Mouse (Mus musculus) retina, postnatal 7 days (tissue): ENCODE measurements at regions not wholly inside any gene's neighbourhood (a gene's known extent, or its start where the extent isn't known, plus 50 kb on each side); places are given as distances from the start of the nearest gene placed in this dataset.
A peak's percentile ranks its signal among the peaks of the same experiment; 100 is the strongest.
"Not testable (repeated sequence)": the region's sequence is repeated elsewhere in the genome, so short reads cannot be mapped to it uniquely, and the experiment has no call there.

Source experiments
- DNase-seq: peaks from one replicate; pipeline ENCODE4 v3.0.0-alpha.2; 2012; ENCODE audit warnings: low read depth, low spot score

DNA sequence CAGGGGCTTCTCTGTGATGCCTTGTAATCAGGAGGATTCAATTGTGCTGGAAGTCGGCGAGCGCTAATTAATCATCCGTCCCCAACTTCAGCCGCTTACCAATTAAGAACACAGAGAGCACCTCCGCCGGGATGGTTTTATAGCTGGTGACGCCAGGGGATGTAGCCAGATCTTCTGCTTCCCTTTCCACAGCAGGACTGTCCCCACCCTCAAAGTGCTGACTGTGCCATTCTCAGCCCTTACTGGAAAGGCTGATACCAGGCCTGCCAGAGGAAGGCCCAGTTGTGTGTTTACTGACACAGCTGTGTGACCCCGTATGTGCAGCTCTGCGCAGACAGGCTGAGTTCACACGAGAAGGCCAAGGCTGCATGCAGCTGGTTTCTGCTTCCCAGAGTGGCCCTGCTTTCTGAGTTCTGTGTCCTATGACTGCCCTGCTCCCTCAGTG lies 59.9 kb upstream of the Bend4 start:
- no peak for DNase-seq

DNA sequence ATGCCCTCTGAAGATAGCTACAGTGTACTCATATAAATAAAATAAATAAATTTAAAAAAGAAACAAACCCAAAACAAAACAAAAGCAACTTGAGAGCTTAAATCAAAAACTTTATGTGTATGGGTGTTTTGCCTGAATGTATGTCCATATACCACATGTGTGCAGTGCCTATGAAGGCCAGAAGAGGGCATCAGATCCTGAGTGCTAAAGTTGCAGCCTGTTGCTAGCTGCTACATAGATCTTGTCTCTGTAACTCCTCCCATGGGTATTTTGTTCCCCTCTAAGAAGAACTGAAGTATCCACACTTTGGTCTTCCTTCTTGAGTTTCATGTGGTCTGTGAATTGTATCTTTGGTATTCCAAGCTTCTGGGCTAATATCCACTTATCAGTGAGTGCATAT lies 62.6 kb upstream of the Bend4 start:
- not testable (repeated sequence) for DNase-seq

DNA sequence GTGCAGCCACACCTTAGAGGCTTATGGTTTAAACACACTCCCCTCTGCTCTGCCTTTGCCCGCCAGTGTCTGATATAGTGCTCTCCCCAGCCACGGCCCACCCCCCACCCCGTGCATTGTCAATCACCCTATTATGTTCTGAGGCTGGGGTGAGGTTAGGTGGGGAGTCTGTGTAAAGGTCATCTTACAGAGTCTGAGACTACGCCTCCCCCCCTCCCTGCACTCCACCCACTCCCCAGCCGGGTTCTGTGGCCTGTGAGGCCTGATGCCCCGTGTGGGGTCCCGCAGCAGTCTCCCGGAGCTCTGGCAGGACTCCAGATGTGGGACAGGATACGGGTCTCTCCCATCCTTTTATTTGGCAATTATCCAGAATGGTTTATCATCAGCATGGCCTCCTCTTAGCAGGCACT lies 64.8 kb upstream of the Bend4 start:
- no peak for DNase-seq

DNA sequence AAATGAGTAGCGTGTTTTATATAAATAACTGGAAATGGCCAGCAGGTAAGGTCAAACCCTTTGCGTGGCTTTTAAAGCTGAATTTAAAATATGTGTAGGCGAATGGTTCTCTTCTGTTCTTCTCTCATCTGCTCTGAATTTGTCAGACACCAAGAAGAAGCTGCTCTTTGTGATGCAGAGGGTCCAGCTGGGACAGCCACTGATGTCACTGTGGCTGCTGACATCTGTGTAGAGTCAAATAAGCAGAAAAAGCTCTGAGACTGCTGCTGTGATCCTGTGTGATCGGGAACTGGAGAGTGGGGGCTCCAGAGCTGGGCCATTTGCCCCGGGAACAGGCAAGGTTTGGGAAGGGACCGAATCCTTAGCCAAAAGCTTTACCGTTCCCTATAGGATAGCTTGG lies 68.6 kb upstream of the Bend4 start:
- DNase-seq: no peak

DNA sequence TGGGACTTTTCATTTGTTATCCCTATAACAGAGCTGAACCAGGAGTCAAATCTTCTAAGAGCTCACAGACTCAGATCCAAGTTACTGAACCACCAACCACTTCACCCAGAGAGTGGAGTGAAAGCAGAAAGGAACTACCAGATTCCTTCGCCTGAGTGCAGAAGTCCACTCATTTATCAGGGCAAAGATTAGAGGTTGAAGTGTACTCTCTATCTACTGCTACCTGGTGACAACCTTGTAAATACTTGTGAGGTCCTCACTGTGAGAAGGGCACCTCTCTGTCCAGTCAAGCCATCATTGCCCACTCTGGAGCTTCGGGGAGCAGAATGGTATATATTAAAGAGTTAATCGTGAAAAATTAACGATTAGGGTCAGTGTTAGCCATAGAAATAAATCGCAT lies 87.4 kb upstream of the Shisa3 start:
- no peak for DNase-seq

DNA sequence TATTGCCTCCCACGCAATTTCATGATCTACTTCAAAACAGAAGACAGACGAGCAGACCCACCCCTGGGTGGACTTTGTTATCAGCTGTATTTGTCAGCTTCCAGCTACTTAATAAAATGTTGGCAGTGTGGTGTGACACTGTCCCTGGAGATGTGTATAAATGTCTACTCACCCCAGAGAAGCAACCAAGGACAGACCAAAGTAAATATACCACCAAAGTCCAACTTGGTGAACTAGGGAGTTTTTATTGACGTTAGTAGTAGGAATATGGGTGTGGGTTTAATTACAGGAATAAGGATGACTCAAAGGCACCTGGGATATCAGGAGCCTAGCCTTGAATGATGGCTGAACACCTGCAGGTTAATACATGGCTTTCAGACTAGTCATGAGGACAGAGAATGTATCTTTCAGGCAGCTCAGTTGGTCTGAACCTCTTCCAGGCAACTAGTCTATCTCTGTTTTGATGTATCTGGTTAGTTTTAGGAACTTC lies 86.2 kb upstream of the Shisa3 start:
- no peak for DNase-seq

DNA sequence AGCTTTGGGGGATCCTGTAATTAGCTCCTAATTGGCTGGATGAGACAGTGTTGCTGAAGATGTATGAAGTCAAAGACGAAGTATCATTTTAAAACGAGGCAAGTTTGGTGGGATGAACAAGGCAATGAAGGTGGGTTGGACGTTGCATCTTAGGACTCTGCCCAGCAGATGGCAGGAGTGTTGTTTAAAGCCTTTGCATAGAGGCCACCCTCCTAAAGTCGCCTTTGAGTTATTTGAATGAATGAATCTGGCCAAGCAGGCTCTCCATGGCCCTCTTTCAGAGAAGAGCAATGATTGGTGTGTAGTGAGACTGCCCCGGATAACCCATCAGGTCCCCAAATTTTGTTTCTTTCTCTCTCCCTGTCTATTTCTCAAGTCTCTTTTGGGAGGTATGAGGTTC lies 77.5 kb upstream of the Shisa3 start:
- no peak for DNase-seq

DNA sequence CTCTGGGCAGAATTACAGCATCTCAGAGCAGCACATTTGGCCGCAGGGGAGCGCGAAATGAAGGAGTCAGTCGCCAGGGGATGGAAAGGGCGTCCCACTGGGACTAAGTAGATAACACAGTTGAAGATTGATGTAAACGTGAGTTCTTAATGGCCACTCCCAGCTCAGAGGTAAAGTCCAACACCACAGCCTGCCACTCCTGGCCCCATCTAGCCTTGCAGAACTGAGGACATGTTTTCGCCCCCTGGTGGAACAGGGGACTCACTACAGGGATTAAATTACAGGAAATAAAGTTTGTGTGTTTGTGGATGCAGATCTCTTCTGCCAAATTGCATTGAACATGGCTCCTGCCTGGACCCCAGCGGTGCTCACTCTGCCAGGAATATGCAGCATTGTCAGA lies 76.7 kb upstream of the Shisa3 start:
- DNase-seq: peak; percentile 41

DNA sequence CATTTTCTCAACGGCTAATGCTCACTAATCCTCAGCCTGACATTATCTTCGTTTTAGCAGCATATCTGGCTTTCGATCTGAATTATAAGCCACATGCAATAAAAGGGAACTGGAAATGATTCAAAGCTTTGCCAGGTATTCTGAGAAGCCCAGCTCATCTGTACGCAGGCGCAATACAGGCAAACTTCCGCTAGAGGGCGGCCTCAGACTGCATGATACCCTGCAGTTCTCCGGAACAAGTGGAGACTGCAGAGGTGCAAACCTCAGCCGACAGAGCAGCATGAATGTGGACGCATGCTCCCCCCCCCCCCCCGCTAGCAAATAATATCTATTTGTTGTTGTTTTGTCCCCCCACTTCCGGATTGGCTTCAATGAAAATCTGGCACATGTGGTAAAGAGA lies 75.3 kb upstream of the Shisa3 start:
- DNase-seq: peak; percentile 76

DNA sequence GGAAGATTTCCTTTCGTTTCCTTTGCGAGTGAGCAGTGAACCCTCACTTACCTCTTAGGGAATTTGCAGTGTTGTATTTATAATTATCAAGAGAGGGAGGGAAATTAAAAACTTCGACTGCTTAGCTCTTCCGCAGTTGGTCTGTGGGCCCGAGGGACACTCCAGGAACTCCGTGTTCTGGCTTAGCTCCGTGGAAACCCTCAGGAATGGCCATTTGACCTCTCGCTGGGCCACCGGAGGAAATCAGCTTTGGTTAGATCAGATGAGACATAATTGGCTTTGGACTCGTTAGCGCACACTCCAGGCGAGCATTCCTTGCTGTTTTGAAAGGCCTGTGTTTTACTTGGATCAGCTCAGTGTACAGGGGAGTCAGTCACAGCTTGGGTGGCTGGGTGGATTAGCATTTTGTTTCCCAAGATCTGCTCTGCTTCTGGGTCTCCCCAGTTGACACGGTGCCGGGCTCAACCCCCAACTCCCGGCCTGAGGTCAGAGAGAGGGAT lies 74.9 kb upstream of the Shisa3 start:
- peak; percentile 51 for DNase-seq

DNA sequence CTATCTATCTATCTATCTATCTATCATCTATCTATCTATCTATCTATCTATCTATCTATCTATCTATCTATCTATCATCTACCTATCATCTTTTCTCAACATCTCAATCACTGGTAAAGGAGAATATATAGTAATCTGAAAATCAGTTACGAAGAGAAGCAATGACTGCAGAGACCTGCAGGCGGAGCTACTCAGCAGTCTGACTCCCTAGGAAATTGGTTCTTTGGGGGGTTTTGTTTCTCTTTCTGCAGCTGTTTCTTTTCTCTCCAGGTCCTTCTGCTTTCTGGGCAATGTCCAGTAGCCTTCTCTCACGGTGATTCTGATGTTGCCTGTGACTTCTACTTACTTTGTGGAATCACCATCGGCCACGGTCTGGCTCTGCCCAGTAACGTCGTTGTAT lies 73.6 kb upstream of the Shisa3 start:
- DNase-seq: no peak

DNA sequence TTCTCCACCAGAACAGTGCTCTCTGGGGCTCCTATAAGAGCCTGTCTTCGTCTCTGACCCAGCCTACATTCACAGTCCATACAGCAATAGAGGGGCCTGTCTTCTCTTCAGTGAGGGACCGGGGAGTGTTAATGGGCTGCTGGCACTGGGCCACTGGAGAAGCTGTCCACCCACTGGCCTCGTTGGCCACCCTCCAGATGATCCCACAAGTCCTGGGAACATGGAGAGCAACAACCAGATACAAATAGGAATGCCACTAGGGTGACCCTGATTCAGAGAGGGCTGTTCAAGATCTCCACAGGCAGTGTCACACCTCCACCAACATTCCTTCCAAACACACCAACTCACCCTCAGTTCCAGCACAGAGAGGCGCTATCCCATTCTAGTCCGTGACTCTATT lies 69.7 kb upstream of the Shisa3 start:
- DNase-seq: no peak

DNA sequence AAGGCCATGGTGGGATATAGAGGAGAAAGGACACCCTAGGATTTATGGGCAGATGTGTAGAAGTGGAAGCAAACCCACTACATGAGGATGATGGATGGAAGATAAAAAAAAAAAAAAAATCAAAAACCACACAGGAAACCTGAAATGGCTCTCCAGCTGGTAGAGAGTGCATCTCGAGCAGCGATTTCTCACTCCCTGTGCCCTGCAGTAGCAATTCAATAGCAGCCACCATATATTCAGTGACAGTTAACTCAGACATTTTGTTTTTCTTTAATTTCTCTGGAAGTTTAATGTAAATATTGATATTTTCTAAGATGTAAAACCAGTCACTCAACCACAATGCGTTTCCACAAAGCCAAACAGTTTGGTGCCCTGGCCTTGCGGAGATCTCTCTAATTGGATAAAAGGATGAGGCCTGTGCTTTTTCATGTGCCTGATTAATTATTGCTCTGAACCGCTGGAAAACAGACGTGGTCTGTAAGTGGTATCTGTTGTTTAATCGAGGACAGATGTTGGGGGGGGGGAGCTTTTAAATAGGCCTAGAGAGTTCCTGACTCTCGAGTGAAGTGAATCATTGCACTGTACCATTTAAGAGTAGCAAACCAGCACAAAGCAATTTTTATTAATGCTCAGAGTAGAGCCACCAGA lies 68.0 kb upstream of the Shisa3 start:
- no peak for DNase-seq

DNA sequence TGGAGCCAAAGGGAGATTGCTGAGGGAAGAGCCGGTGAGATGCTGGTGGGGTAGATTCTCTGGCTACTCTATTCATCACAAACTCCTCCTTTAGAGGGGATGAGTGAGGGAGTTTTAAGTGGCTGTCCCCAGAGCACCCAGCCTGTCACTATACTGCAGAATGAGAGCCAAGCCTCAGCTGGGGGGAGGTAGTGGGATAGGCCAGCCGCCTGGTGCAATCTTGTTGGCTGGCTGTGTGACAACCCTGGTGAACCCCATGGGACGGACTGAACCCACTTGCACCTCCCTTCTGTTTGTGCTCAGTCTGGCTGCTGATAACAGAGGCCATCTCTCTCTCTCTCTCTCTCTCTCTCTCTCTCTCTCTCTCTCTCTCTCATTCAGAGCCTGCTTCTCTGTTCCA lies 65.8 kb upstream of the Shisa3 start:
- no peak for DNase-seq

DNA sequence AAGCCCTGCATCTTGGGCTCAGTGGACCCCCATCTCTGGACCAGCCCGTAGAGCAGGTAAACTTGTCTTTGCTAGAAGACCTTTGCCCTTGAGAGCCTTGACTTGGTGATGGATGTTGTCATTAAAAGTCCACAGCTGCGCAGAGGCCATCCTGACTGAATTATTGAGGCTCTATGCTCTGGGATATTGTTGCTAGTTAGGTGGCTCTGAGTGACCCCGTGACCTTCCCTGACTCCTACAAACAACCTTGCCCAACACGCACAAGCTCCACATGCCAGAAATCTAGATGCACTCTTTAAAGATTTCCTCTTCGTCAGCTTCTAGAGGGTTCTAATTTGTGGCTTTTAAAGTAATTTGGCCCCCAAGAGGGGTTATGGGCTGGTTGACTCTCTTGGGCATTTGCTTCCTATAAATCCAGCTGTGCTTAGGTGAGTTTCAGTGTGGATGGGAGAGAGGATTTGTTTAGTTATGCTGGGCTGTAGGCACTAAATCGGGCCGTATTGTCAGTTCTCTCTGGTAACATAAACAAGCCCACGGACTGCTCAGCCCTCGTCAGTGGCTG lies 63.6 kb upstream of the Shisa3 start:
- no peak for DNase-seq

DNA sequence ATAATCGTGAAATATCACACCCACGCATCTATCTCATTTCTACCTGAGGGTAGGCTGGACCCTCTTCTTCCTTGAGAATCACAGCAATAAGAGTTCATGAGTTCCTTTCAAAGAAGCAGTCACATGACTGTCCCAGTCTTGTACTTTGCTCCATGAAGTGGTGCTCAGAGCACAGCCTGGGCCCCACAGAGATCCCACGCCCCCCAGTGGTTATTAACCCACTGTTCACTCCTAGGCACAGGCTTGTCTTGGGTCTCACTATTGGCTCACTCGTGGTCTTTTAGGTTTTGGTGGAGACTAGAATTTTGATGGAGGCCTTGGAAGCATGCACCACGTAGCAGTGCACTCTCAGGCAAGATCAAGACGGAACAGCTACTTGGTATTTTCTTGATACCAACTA lies 57.4 kb upstream of the Shisa3 start:
- no peak for DNase-seq

DNA sequence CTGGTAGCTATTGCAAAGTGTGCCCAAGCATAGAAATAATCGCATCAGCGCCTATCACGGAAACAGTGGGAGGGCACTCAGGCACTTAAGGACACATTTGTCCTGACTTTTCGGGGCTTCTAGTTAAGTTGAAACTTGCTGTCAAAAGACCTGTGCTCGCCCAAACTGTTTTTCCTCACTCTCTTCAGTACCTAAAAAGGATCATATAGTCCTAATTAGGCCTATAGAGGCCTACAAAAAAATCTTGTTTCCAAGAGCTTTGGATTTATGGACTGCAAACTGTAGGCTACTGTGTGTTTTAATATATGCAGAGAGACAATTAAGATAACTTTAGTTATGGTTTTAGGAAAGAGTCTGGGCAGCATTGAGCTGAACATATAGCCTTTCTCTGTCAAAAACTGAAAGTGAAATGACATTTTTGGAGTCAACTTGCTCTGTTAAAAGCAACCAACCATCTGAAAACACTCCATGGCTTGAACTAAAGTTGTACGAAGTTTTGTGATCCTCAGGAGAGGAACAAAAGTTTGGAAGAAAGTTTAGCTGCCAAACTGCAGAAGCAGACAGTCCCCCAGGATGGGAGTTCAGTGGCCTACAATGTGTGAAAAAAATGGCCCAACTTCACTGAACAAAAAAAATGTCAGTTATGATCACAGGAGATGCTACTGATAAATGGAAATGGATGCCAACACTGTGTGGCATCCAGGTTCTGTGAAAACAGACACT lies 55.9 kb upstream of the Shisa3 start:
- no peak for DNase-seq

DNA sequence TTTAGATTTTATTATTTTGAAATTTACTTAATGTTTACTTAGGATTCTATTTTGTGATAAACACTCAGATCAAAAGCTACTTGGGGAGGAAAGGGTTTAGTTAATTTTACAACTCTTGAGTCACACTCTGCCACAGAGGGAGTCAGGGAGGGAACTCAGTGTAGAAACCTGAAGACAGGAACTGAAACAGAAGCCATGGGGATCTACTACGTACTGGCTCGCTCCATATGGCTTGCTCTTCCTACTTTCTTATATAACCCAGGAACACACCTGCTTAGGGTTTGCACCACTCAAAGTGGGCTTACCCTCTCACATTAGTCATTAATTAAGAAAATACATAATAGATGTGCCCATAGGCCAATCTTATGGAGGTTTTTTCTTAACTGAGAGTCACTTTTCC lies 54.8 kb upstream of the Shisa3 start:
- no peak for DNase-seq
